Mouse (Mus musculus): Measurements from ENCODE around the gene Cdc26.

DNA sequence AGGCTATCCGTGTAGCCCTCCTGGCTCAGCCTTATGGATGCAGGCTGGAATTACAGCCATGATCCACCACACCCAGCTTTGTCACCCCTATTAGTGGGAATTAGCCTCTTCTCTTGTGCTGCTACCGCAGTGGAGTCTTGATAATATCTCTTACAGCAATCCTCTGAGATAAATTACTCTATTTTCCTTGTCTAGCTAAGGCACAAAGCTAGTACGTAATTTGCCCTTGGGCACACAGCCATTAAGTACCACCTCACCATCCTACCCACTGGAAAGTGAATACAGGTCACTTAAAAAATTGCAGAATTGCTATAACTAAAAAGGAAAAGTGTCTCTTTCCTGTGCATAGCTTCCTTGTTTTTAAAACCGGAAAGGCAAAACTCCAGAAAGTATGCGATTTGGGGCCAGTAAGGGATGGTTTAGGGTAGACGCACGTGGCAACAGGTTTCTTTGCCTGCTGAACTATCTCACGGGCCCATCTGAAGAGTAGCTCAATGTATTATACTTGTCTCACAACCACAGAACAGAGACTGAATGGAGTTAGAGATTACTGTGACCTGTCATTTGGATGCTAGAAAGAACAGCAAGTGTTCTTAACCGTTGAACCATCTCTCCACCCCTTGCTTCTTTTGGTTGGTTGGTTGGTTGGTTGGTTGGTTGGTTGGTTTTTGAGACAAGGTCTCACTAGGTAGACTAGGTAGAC, 35.5 kb downstream of the Cdc26 start:
- TF ChIP-seq POLR2A (IDR thresholded peaks at IDR 0.05; ENCODE audit: low read depth, low read length) (no peak), CTCF (IDR thresholded peaks at IDR 0.05; ENCODE audit: extremely low read depth, insufficient read depth, insufficient read length, insufficient replicate concordance) (no peak)
